Mouse (Mus musculus): ENCODE measurements around the gene Duoxa2. TPM values are rescaled to one million over a fixed set of nuclear protein-coding genes. Genes with fewer than 3 reads are reported as not detected.

The Duoxa2 gene
- polyA plus RNA-seq, 1 experiment from 2014 or later = not detected

Other genes starting within 250 kb of the Duoxa2 start
- gene Spg11, start 180.5 kb upstream of the Duoxa2 start, polyA plus RNA-seq (2015; fragmentation: Nextera tagmentation; extraction: Ambion mirVana) = 2.7 and 3.6 TPM in 2 replicates
- 416 and 443 TPM in 2 replicates for gene B2m, start 151.2 kb upstream of the Duoxa2 start, polyA plus RNA-seq (2015; fragmentation: Nextera tagmentation; extraction: Ambion mirVana)
- not detected in 2 replicates for gene Trim69, start 138.2 kb upstream of the Duoxa2 start, polyA plus RNA-seq (2015; fragmentation: Nextera tagmentation; extraction: Ambion mirVana)
- 0.06 TPM in 1 of 2 replicates, not detected in the other for gene Patl2, start 112.7 kb upstream of the Duoxa2 start, polyA plus RNA-seq (2015; fragmentation: Nextera tagmentation; extraction: Ambion mirVana)
- gene Terb2, start 112.6 kb upstream of the Duoxa2 start, polyA plus RNA-seq (2015; fragmentation: Nextera tagmentation; extraction: Ambion mirVana) = not detected in 2 replicates
- gene Sord, start 64.2 kb upstream of the Duoxa2 start, polyA plus RNA-seq (2015; fragmentation: Nextera tagmentation; extraction: Ambion mirVana) = 158 and 181 TPM in 2 replicates
- gene Duox2, start 451 bp upstream of the Duoxa2 start, polyA plus RNA-seq (2015; fragmentation: Nextera tagmentation; extraction: Ambion mirVana) = not detected in 2 replicates
- gene Duoxa1, start 14.8 kb downstream of the Duoxa2 start, polyA plus RNA-seq (2015; fragmentation: Nextera tagmentation; extraction: Ambion mirVana) = not detected in 2 replicates
- gene Duox1, start 16.8 kb downstream of the Duoxa2 start, polyA plus RNA-seq (2015; fragmentation: Nextera tagmentation; extraction: Ambion mirVana) = not detected in 2 replicates
- 1.1 and 1.2 TPM in 2 replicates for gene Shf, start 70.3 kb downstream of the Duoxa2 start, polyA plus RNA-seq (2015; fragmentation: Nextera tagmentation; extraction: Ambion mirVana)
- 1.6 and 1.8 TPM in 2 replicates for gene Slc28a2, start 127.6 kb downstream of the Duoxa2 start, polyA plus RNA-seq (2015; fragmentation: Nextera tagmentation; extraction: Ambion mirVana)
- 0.02 TPM in 1 of 2 replicates, not detected in the other for gene Gm14085, start 186.0 kb downstream of the Duoxa2 start, polyA plus RNA-seq (2015; fragmentation: Nextera tagmentation; extraction: Ambion mirVana)